Mouse (Mus musculus): ENCODE results near the gene Grik3.

- TF ChIP-seq CTCF (IDR thresholded peaks at IDR 0.05; ENCODE audit: extremely low read depth, insufficient read depth, low read length): no peak
- TF ChIP-seq POLR2A (IDR thresholded peaks at IDR 0.05; ENCODE audit: extremely low read depth, insufficient read depth, low read length): no peak
Measured at GRCm38 (mm10) chr4:125538301-125538965, 47.9 kb downstream of the Grik3 start.

All from cortical plate, adult 2 months (tissue).